Mouse (Mus musculus): ENCODE measurements around the gene Arf6.
"Not testable (repeated sequence)": the region's sequence is repeated elsewhere in the genome, so short reads cannot be mapped to it uniquely, and the experiment has no call there.

Arf6 gene

DNA sequence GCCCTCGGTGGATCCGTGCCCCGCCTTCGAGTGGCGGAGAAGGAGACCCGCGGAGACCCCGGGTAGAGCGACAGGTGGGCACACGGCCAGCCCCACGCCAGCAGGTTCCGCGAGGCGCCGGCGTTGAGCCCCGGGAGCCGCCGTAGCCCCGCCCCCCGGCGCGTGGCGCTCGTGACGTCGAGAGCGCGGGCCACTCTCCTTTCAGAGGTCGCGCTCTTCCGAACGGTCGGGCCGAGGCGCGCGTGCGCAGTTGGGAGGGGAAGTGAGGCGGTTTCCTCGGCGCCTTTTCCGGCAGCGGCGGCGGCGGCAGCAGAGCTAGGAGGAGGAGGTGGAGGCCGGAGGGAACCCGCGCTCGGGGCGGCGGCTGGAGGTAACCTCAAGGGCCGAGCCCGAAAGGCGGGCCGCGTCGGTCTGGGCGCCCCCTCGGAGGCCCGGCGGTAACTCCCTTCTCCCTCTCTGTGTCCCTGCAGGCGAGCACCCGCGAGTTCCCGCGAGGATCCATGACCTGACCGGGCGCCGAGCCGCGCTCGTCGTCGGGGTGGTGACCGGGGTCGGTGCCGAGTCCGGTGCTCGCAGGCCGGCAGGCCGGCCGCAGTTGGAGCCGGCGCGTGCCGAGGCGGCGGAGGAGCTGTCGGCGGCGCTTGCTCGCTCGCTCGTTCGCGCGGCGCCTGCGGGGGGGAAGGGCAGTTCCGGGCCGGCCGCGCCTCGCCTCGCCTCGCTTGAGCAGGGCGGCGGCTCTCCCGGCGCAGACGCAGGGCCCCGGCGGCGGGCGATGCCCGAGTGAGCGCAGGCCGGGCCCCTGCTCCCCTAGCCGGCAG, at the start of gene Arf6, which contains the start of gene Gm9887:
TSS of gene Arf6 (plus strand) at position 297 of the 818 bp plus-strand sequence.
TSS of gene Gm9887 (minus strand) at position 605 of the 818 bp plus-strand sequence.
- peak; percentile 98 for DNase-seq

DNA sequence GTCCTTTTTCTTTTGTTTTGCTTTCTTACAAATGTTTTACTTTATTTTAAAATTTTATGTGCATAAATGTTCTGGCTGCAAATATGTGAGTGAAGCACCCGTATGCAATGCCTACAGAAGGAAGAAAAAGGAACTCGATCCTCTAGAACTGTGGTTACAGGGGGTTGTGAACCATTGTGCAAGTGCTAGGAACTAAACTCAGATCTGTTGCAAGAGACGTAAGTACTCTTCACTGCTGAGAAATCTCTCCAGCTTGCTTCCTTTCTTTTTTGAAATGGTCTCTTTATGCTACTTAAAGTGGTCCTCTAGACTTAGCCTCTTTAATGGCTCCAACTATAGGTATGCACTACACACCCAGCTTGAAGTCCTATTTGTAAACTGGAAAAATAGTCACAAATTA, 40.8 kb upstream of the Arf6 start:
- DNase-seq = peak in 1 of 2 experiments; percentile 16

DNA sequence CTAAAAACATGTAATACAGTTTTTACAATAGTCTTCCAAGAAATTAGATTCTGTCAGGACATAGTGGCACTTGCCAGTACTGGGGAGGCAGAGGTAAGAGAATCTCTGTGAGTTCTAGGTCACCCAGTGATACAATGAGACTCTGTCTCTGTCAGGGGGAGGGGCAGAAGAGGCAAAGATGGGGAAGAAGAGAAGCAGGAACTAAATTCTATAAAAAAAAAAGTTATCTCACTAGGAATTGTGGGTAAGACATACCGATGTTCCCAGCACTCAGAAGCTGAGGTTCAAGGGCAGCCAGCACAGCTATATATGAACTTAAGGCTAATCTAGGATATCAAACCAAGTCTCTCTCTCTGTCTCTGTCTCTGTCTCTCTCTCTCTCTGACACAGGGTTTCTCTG, 39.8 kb upstream of the Arf6 start:
- no peak for DNase-seq

DNA sequence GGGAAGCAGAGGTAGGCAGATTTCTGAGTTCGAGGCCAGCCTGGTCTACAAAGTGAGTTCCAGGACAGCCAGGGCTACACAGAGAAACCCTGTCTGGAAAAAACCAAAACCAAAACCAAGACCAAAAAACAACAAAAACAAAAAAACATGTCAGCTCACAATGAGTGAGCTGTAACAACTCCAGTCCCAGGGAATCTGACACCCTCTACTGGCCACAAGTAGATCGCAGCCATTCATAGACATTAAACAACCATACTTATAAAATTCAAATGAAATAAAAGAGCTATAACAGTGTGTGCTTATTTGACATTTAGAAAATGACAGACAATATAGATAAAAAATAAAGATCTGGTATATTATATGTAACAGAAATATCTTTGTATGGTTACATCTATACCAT, 38.4 kb upstream of the Arf6 start:
- DNase-seq = peak; percentile 17 to 36

DNA sequence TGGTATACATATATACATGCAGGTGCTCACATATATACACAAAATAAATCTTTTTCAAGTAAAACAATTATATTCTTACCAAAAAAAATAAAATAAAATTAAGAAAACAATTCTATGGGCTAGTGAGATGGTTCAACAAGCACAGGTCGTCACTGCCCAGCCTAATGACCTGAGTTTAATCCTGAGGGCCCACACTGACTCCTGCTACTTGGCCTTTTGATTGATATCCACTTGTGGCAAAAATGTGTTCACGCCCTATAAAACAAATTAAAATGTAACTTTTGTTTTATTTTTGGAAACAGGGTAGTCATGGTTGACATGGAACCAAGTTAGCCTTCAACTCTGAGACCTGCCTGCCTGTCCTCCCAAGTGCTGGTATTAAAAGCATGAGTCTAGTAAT, 22.0 kb upstream of the Arf6 start:
- DNase-seq = no peak

DNA sequence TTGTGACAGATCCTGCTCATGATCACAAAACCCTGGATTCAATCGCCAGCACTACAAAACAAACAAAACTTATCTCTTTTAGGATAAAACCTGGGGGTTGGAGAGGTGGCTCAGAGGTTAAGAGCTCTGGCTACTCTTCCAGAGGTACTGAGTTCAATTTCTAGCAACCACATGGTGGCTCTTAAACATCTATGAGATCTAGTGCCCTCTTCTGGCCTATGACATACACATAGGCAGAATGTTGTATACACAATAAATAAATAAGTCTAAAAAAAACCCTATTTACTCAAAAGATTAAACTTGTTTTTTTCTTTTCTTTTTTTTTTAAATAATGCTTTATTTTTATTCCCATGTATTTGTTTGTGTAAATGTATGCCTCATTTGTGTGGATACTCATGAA, 20.3 kb upstream of the Arf6 start:
- no peak for DNase-seq

DNA sequence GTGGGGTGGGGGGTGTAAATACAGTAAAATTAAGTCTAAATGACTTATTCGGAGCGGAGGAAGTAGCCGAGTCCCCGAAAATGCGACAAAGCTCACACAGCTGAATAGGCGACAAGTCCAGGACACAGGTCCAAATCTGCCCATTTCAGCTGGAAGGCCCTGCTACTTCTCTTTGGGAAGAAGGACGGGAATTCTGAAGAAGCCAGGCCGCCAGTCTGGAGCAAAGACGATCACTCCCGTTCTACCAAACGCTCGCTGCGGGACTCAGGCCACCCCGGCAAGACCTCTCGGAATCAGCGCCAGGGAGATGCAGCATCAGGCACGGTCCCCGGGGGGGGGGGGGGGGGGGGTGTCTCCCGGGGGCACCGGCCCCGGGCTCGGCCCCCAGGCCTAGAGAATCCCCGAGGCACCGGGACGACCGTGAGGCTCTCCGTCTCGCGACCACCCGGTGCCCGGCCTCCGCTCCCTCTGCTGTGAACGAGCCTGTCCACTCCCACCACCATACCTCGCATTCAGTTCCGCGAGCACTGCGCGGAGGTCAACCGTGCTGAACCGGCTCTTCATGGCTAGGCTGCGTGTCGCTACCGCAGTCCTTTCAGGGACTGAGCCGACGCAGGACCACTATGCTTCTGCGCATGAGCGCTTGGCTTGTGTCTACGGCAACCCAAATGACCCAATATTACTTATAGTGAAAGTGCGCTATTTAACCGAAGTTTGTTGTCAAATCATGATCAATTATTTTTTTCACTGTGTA, 15.2 kb upstream of the Arf6 start, which contains the start of gene Nemf:
TSS of gene Nemf (minus strand) at position 620 of the 754 bp plus-strand sequence.
- peak; percentile 87 to 88 for DNase-seq

DNA sequence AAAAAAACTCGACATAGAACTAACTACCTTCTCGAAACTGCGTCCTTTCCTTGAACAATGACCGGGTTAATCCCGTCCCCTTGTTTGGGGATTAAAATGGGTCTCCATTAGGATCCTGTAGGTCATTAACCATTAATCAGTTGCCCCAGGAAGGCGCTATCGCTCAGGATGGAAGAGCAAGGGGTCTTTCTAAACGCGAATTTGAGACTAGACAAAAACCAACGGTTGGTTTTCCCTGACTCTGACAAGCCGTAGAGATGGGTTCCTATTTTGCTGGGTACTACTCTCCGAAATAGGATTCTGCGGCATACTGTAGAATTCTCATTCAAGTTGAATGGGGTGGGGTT, 14.7 kb upstream of the Arf6 start:
- no peak for DNase-seq

DNA sequence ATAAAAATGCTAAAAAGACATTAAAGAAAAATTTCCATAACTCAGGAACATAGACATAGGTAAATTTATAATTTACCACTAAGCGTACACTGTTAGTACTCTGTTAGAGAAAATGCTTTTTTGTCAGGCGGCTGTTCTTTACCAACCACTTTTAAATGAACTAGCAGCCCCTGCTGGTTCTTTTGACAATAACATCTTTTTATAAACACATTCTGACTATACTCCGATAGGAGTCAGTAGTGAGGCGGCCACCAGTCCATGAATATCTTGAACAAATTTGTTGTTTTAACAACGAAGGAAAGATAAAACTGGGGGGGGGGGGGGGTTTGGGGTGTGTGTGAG, 11.3 kb upstream of the Arf6 start:
- peak; percentile 48 to 62 for DNase-seq

DNA sequence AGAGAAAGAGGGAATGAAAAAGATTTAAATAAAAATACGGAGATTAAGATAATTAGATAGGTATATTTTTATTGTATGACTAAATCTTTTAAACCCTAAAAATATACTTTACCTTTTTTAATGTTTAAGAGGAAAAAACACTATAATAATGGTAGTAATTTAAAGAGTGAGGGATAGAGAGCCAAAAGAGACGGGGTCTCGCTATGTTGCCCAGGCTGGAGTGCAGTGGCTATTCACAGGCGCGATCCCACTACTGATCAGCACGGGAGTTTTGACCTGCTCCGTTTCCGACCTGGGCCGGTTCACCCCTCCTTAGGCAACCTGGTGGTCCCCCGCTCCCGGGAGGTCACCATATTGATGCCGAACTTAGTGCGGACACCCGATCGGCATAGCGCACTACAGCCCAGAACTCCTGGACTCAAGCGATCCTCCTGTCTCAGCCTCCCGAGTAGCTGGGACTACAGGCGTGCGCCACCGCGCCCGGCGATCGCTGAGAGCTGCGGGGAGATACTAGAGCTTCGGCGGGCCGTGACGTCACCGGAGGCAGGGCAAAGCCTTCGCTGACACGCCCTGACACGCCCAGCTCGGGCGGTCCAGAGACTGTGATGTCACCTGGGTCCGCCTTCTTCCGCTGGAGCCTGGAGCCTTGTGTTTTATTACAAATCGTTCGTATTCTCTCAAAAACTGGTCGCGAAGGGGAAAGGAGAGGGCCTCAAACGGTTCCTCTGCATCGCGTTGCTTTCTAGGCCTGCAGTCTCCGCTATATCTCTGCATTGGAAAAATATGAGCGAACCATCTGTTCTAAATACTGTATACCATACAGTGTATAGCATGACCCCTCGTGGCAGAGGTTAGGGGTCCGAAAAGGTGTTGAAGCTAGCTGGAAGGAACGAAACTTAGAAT, 10.7 kb upstream of the Arf6 start:
- peak; percentile 98 for DNase-seq

DNA sequence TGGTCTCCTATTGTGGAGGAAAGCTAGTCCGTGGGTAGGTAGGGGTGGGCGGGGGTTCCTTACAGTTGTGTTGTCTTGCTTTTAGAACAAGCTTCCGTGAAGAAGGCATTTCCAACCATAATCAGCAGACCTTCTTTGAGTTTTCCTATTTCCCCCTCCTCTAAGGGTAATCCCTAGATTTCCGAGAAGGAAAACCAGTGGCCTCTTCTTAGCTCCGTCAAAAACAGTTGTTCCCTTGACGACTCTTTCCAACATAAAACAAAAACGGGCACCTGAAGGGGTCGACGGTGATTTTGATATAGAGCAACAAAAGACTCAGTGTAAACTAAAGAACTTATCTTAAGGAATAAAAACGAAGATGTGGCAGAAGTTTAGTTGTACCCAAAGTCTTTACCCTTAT, 10.0 kb upstream of the Arf6 start:
- no peak for DNase-seq

DNA sequence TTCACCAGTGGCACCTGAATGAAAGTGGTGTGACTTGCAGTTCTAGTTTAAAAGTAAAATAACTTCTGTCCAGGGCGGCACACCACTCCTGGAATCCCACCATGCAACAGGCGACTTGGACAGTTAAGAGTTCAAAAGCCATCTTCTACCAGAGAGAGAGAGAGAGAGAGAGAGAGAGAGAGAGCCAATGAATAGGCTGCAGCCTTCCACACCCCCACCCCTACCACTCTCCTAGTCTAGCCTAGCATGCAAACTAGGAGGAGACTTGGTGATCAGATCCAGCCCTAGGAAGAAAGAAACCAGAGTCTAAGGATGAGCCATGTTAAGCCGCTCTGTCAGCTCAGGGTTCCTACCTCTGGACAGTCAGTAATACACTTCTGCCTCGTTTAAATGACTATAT, 9.6 kb upstream of the Arf6 start:
- DNase-seq = no peak

DNA sequence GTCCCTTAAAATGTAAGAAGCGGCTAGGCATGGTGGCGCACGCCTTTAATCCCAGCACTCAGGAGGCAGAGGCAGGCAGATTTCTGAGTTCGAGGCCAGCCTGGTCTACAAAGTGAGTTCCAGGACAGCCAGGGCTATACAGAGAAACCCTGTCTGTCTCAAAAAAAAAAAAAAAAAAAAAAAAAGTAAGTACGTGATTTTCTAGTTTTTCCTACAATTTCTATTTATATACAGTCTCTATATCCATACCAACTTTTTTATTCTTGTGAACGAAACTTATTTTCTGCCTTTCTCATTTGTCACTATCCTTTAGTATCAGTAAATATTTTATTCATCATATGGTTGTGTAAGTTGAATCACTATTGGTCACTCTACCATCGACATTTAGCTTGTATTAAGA, 8.8 kb upstream of the Arf6 start:
- not testable (repeated sequence) for DNase-seq

DNA sequence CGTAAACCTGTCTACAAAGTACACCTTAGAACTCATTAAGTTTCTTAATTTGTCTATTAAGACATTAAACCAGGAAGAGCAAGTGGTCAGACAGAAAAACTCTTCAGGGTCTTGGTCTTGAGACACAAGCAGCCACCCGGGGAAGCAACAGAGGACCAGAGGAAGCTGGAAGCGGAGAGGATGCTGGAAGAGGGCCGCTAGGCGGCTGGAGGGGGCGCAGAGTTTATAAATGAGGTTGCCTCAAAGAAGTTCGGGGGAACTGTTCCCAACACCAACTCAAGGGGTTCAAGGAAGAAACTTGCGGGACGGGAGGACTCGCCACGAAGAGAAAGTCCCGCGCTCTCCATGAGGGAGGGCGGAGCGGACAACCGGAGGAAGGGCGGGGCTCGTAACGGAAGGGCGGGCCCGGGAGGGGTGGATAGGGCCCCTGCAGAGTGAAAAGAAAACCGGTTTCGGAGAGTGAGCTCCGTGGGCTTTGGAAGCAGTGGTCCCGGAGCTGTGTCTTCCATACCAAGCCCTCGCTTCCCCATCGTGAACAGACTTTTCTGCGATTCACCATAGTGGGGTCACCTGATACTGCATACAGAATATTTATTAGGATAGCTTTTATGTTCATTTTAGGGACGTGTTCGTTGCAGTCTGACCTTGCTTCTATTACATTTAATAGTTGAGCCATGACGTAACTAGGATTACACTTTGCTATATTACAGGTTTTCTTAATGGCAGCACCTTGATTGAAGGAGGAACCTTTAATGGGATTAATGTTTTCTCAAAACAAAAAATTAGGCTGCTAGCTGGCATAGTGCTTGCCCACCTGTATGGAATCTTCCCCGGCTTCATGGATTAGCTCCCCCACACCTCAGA, 7.8 kb upstream of the Arf6 start:
- DNase-seq = peak; percentile 86 to 90

DNA sequence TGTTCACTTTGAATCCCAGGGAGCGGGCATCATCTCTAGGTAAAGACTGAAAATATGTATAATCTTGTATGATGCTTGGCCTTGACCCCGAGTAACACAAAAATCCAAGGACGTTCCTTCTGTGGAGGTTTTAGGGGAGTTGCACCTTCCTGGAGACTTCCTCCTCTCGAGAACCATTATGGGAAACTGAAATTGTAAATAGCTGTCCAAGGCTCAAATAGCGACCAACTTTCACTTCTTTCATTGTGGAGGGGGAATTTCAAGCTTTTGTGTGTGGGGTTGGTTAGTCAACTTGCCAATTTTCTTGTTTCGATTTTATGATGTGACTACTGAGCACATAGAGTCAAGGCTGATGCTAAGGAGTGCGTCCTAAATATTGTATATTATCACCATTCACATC, 6.2 kb upstream of the Arf6 start:
- no peak for DNase-seq

DNA sequence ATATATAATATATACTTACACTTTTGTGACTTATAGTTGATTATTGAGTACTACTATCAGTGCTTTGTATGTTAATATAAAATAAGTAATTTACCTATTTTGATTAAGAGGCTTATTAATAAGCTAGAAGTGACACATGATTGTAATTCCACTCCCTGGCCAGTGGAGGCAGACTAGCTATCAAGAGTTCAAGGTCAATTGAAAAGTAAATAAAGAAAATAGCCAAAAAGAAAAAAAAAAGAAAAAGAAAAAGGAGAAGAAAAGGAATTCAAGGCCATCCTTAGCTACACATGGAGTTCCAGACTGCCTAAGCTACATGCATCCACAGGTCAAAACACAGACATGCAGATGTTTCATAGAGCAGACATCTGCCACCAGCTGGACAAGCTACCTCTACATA, 5.5 kb upstream of the Arf6 start:
- no peak for DNase-seq

DNA sequence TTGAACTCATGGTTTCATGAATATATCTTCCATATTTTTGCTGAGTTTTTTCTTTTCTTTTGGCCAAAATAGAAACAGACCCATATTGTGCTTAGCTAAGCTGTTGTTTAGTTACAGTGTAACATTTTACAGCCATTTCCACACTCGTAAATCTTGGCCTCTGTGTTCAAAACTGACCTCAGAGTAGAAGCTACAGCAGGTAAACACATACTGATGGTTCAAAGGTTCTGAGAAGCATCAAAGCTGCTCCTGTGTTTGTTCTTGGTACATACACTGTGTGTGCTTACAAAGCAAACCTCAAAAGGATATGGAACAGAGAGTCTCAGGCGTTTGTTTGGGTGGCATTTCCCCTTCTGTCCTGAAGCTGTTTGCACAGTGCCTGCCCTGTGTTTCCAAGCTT, 4.4 kb upstream of the Arf6 start:
- no peak for DNase-seq

DNA sequence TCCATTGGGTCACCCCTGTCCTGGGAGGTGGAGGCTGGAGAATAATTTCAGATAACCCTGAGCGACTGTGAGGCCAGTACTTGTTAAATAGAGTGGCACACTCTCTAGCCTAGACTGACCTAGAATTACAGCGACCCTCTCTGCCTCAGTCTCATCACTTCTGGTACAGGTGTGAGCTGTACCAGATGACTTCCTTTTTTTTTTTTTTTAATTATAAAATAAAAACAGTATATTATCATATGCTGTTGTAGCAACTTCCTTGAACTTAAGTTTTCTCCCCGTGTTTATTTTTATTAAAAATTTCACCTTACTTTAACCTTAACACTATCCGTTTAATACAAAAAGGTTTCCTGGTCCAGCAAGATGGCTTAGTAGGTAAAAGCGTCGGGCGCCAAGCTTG, 1.0 kb upstream of the Arf6 start:
- no peak for DNase-seq

DNA sequence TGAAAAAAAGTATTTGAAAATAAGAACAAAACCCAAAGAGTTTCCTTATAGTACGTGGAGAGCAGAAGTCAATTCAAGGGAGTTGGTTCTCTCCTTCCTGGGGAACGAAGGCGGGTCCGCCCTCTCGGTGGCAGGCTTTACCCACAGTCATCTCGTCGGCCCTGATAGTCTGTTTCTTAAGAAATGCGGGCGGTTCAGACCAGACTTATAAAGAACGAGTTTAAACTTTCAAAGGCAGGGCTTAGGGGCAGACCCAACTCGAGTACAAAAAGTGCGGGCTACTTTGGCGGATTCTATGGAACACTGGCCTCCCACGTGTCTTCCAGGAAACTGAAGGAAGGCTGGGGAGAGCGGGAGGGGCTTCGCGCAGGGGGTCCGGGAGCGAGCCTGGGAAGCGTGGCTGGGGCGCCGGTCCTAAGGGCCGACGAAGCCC, 513 bp upstream of the Arf6 start:
- peak in 1 of 2 experiments; percentile 77 for DNase-seq

DNA sequence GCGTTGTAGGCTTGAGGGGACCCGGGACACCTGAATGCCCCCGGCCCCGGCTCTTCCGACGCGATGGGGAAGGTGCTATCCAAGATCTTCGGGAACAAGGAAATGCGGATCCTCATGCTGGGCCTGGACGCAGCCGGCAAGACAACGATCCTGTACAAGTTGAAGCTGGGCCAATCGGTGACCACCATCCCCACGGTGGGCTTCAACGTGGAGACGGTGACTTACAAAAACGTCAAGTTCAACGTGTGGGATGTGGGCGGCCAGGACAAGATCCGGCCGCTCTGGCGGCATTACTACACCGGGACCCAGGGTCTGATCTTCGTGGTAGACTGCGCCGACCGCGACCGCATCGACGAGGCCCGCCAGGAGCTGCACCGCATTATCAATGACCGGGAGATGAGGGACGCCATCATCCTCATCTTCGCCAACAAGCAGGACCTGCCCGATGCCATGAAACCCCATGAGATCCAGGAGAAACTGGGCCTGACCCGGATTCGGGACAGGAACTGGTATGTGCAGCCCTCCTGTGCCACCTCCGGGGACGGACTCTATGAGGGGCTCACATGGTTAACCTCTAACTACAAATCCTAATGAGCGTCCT, 881 bp downstream of the Arf6 start:
- DNase-seq = peak in 1 of 2 experiments; percentile 28
